Mouse (Mus musculus) forebrain, embryonic 12.5 days (tissue): ENCODE results near the gene Smurf1. TPM values are rescaled to one million over a fixed set of nuclear protein-coding genes. Genes with fewer than 3 reads are reported as not detected.
A peak's percentile ranks its signal among the peaks of the same experiment; 100 is the strongest.

ENCODE experiments used
- ATAC-seq: fragments of 200-750 bp; cut with Nextera tagmentation; 2 replicates; pipeline ENCODE4 v1.8.0; 2017; ENCODE audit warnings: moderate TSS enrichment; ENCODE audit not compliant: low FRiP score
- H3K27ac ChIP-seq: fragments of 300-500 bp; sonication (generic); 2 replicates; pipeline ENCODE4 v1.5.1; 2016; ENCODE audit warnings: mild to moderate bottlenecking
- H3K27me3 ChIP-seq: fragments of 300-500 bp; sonication (generic); 2 replicates; pipeline ENCODE4 v1.6.1; 2016; ENCODE audit warnings: mild to moderate bottlenecking
- H3K36me3 ChIP-seq: fragments of 300-500 bp; sonication (generic); replicated peaks from 2 replicates; pipeline ENCODE4 v1.6.1; 2016; ENCODE audit warnings: mild to moderate bottlenecking
- H3K4me1 ChIP-seq: fragments of 300-500 bp; sonication (generic); 2 replicates; pipeline ENCODE4 v1.6.1; 2016
- H3K4me2 ChIP-seq: fragments of 300-500 bp; sonication (generic); 2 replicates; pipeline ENCODE4 v1.6.1; 2016; ENCODE audit warnings: mild to moderate bottlenecking, moderate library complexity
- H3K4me3 ChIP-seq: fragments of 300-500 bp; sonication (generic); replicated peaks from 2 replicates; pipeline ENCODE4 v1.5.1; 2016; ENCODE audit warnings: mild to moderate bottlenecking
- H3K9ac ChIP-seq: fragments of 300-500 bp; sonication (generic); 2 replicates; pipeline ENCODE4 v1.6.1; 2016; ENCODE audit warnings: mild to moderate bottlenecking
- H3K9me3 ChIP-seq: fragments of 300-500 bp; sonication (generic); 2 replicates; pipeline ENCODE4 v1.6.1; 2016
- WGBS: fragments of 180-500 bp; shearing (Covaris S2); methylation state at CpG from one replicate; pipeline ENCODE4 v1.1.7; 2016; 5-methylcytosine and 5-hydroxymethylcytosine counted together
- polyA plus RNA-seq: library from polyadenylated mRNA; unstranded; fragments of >200 nt; fragmentation: Nextera tagmentation; extraction: Ambion mirVana; gene quantifications from 2 replicates; pipeline ENCODE4 v1.2.1, GENCODE M21; 2016

Smurf1 gene
- polyA plus RNA-seq = 22.7 and 24.7 TPM in 2 replicates

GRCm38 (mm10) chr5:144965639-144966351 is at the start of gene Smurf1:
TSS of gene Smurf1 (minus strand) at chr5:144965847.
- H3K27ac ChIP-seq = peak within 1 kb of the TSS; percentile 91
- H3K4me3 ChIP-seq = peak within 1 kb of the TSS; percentile 95
- no peaks in the 10 kb centered on the region for H3K36me3 ChIP-seq
- under 1% methylated on average over 51 of the region's 89 CpGs for WGBS
- ATAC-seq = peak; percentile 75
- H3K9ac ChIP-seq = peak within 1 kb of the TSS; percentile 92
- H3K4me1 ChIP-seq = peaks cover 44% of the 10 kb centered on the region
- H3K9me3 ChIP-seq = no peaks in the 10 kb centered on the region
- H3K4me2 ChIP-seq = peak within 1 kb of the TSS; percentile 75
- peaks cover 15% of the 10 kb centered on the region for H3K27me3 ChIP-seq

DNA sequence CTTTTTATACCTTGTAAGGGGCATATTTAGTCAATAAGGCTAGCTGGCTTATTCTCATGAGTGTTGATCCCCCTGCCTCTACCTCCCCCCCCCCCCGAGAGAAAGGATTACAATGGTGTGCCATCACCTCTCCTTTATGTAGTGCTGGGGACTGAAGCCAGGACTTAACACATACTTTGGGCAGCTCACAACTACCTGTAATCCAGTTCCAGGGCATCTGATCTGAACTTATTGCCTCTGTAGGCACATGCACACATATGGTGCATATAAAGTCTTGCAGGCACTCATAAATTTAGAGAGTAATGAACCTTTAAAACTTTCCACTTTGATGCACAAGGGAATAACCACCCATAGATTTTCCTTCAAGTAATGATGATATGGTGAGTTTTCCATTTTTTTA is 48.6 kb upstream of the Smurf1 start:
- no peak overlapping the region for H3K9ac ChIP-seq
- ATAC-seq = no peak
- no peaks in the 10 kb centered on the region for H3K36me3 ChIP-seq
- no peaks in the 10 kb centered on the region for H3K9me3 ChIP-seq
- H3K27ac ChIP-seq = no peak overlapping the region
- no peaks in the 10 kb centered on the region for H3K27me3 ChIP-seq
- H3K4me3 ChIP-seq = no peak overlapping the region
- 50% methylated on average over 1 of the region's 1 CpGs for WGBS
- no peak overlapping the region for H3K4me2 ChIP-seq
- H3K4me1 ChIP-seq = no peaks in the 10 kb centered on the region

- Histone ChIP-seq H3K27ac (no peak overlapping the region), H3K27me3 (no peaks in the 10 kb centered on the region), H3K4me2 (no peak overlapping the region), H3K9ac (no peak overlapping the region), H3K4me3 (no peak overlapping the region), H3K36me3 (no peaks in the 10 kb centered on the region), H3K4me1 (no peaks in the 10 kb centered on the region), H3K9me3 (no peaks in the 10 kb centered on the region)
- WGBS = 96% methylated on average over 15 of the region's 15 CpGs
- ATAC-seq = no peak
Measured at GRCm38 (mm10) chr5:145008878-145009659, 43.4 kb upstream of the Smurf1 start.

DNA sequence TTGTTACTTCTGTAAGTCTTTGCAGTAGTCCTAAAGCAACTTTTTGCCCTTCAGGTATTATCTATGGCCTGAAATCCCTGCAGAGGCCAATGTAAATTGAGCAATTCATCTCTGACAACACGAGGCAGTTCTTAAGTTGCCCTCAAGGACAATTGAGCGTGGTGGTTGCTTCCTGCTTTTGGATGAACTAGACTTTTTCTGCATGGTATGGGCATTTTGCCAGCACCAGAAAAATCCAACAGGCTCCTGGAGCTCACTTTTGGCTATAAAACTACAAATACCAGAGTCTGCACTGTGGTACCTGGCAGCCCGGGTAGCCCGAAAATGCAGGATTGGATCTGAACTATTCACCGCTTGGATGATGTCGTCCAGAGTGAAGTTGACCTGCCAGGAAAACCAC is 39.9 kb upstream of the Smurf1 start:
- ATAC-seq = no peak
- no peak overlapping the region for H3K9ac ChIP-seq
- H3K27me3 ChIP-seq = no peaks in the 10 kb centered on the region
- WGBS = 87% methylated on average over 6 of the region's 6 CpGs
- H3K36me3 ChIP-seq = no peaks in the 10 kb centered on the region
- no peaks in the 10 kb centered on the region for H3K9me3 ChIP-seq
- H3K4me2 ChIP-seq = no peak overlapping the region
- no peak overlapping the region for H3K4me3 ChIP-seq
- H3K4me1 ChIP-seq = no peaks in the 10 kb centered on the region
- no peak overlapping the region for H3K27ac ChIP-seq

- Histone ChIP-seq H3K9ac (no peak overlapping the region), H3K27me3 (no peaks in the 10 kb centered on the region), H3K27ac (no peak overlapping the region), H3K4me2 (no peak overlapping the region), H3K4me3 (no peak overlapping the region), H3K36me3 (no peaks in the 10 kb centered on the region), H3K9me3 (no peaks in the 10 kb centered on the region), H3K4me1 (no peaks in the 10 kb centered on the region)
- 88% methylated on average over 9 of the region's 9 CpGs for WGBS
- no peak for ATAC-seq
Measured at GRCm38 (mm10) chr5:145004495-145004894, 38.8 kb upstream of the Smurf1 start.

- 81% methylated on average over 3 of the region's 3 CpGs for WGBS
- no peaks in the 10 kb centered on the region for H3K9me3 ChIP-seq
- no peak overlapping the region for H3K9ac ChIP-seq
- no peak overlapping the region for H3K4me2 ChIP-seq
- H3K27me3 ChIP-seq = no peaks in the 10 kb centered on the region
- ATAC-seq = no peak
- no peak overlapping the region for H3K4me3 ChIP-seq
- no peaks in the 10 kb centered on the region for H3K4me1 ChIP-seq
- no peaks in the 10 kb centered on the region for H3K36me3 ChIP-seq
- no peak overlapping the region for H3K27ac ChIP-seq
Measured at GRCm38 (mm10) chr5:145003362-145003761, 37.7 kb upstream of the Smurf1 start.

- no peaks in the 10 kb centered on the region for H3K36me3 ChIP-seq
- H3K4me2 ChIP-seq = no peak overlapping the region
- no peaks in the 10 kb centered on the region for H3K27me3 ChIP-seq
- H3K4me3 ChIP-seq = no peak overlapping the region
- no peak overlapping the region for H3K9ac ChIP-seq
- H3K4me1 ChIP-seq = no peaks in the 10 kb centered on the region
- no peaks in the 10 kb centered on the region for H3K9me3 ChIP-seq
- 35% methylated on average over 2 of the region's 2 CpGs for WGBS
- ATAC-seq = no peak
- H3K27ac ChIP-seq = no peak overlapping the region
Measured at GRCm38 (mm10) chr5:144998491-144998890, 32.8 kb upstream of the Smurf1 start.

DNA sequence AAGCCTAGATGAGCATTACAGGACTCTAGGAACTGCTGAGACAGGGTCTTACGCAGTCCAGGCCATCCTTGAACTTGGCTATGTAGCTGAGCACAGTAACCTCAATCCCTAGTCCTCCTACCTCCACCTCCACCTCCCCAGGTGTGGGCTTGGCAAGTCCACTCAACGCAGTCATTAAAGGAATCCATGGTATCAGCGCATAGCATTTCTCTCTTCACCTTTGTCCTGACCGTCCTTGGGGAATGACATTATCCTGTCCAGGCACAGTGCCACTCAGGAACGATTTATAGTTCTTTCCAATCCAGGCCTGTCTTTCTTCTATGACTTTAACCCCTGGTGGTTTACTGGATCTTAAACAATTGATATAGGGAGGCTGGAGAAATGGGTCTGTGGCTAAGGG is 24.8 kb upstream of the Smurf1 start:
- no peaks in the 10 kb centered on the region for H3K36me3 ChIP-seq
- no peak overlapping the region for H3K9ac ChIP-seq
- no peak overlapping the region for H3K4me2 ChIP-seq
- H3K4me3 ChIP-seq = no peak overlapping the region
- 76% methylated on average over 5 of the region's 5 CpGs for whole genome bisulfite sequencing
- ATAC-seq = no peak
- H3K9me3 ChIP-seq = no peaks in the 10 kb centered on the region
- H3K4me1 ChIP-seq = no peaks in the 10 kb centered on the region
- H3K27ac ChIP-seq = no peak overlapping the region
- H3K27me3 ChIP-seq = no peaks in the 10 kb centered on the region

- ATAC-seq = no peak
- H3K4me1 ChIP-seq = no peaks in the 10 kb centered on the region
- no peak overlapping the region for H3K4me3 ChIP-seq
- no peaks in the 10 kb centered on the region for H3K36me3 ChIP-seq
- H3K9me3 ChIP-seq = no peaks in the 10 kb centered on the region
- no peak overlapping the region for H3K9ac ChIP-seq
- H3K4me2 ChIP-seq = no peak overlapping the region
- H3K27ac ChIP-seq = no peak overlapping the region
- 51% methylated on average over 2 of the region's 2 CpGs for WGBS
- H3K27me3 ChIP-seq = no peaks in the 10 kb centered on the region
Measured at GRCm38 (mm10) chr5:144990051-144990450, 24.4 kb upstream of the Smurf1 start.

DNA sequence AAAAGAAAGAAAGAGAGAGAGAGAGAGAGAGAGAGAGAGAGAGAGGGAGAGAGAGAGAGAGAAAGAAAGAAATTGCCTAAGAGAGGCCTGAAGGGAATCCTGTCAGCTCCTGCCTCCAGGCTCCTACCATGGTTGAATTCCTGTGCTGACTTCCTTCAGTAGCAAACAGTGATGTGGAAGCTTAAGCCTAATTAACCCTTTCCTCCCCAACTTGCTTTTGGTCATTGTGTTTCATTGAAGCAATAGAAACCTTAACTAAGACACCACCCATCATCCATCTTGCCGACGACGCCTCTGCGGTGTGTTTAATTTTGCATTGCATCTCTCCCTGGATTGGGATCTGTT is 23.4 kb upstream of the Smurf1 start:
- ATAC-seq = no peak
- no peak overlapping the region for H3K4me3 ChIP-seq
- WGBS = 80% methylated on average over 4 of the region's 4 CpGs
- H3K9me3 ChIP-seq = peaks cover 9% of the 10 kb centered on the region
- no peaks in the 10 kb centered on the region for H3K36me3 ChIP-seq
- no peak overlapping the region for H3K9ac ChIP-seq
- H3K27me3 ChIP-seq = no peaks in the 10 kb centered on the region
- no peak overlapping the region for H3K4me2 ChIP-seq
- H3K27ac ChIP-seq = no peak overlapping the region
- no peaks in the 10 kb centered on the region for H3K4me1 ChIP-seq

GRCm38 (mm10) chr5:144988340-144989060 is 22.9 kb upstream of the Smurf1 start:
- no peak overlapping the region for H3K27ac ChIP-seq
- no peak for ATAC-seq
- H3K4me1 ChIP-seq = no peaks in the 10 kb centered on the region
- H3K9ac ChIP-seq = no peak overlapping the region
- 52% methylated on average over 9 of the region's 9 CpGs for WGBS
- H3K27me3 ChIP-seq = no peaks in the 10 kb centered on the region
- H3K9me3 ChIP-seq = peaks cover 9% of the 10 kb centered on the region
- no peak overlapping the region for H3K4me3 ChIP-seq
- no peak overlapping the region for H3K4me2 ChIP-seq
- H3K36me3 ChIP-seq = no peaks in the 10 kb centered on the region

- no peak overlapping the region for H3K9ac ChIP-seq
- no peak overlapping the region for H3K4me2 ChIP-seq
- no peaks in the 10 kb centered on the region for H3K36me3 ChIP-seq
- no peak for ATAC-seq
- H3K27me3 ChIP-seq = no peaks in the 10 kb centered on the region
- no peaks in the 10 kb centered on the region for H3K4me1 ChIP-seq
- H3K27ac ChIP-seq = no peak overlapping the region
- peaks cover 13% of the 10 kb centered on the region for H3K9me3 ChIP-seq
- H3K4me3 ChIP-seq = no peak overlapping the region
- 94% methylated on average over 13 of the region's 13 CpGs for WGBS
Measured at GRCm38 (mm10) chr5:144987561-144987960, 21.9 kb upstream of the Smurf1 start.
